Mouse (Mus musculus) brain, embryonic 14.5 days (tissue): ENCODE results near the gene Trdmt1.

Experiments used
- CTCF ChIP-seq: fragments of 200-500 bp; IDR thresholded peaks from 2 replicates; pipeline ENCODE4 v1.5.1; 2012; ENCODE audit warnings: inconsistent platforms, mild to moderate bottlenecking, moderate library complexity, borderline replicate concordance; ENCODE audit not compliant: insufficient read depth, insufficient read length; ENCODE audit errors: extremely low read depth
- POLR2A ChIP-seq: fragments of 200-500 bp; IDR thresholded peaks from 2 replicates; pipeline ENCODE4 v1.6.1; 2012; ENCODE audit warnings: mild to moderate bottlenecking, inconsistent platforms, borderline replicate concordance; ENCODE audit not compliant: poor library complexity, insufficient read depth, insufficient read length, severe bottlenecking; ENCODE audit errors: extremely low read depth

- TF ChIP-seq POLR2A (no peak), CTCF (no peak)
Observed at GRCm38 (mm10) chr2:13593328-13593727, 48.9 kb upstream of the Trdmt1 start.
